Mouse (Mus musculus) intestine, embryonic 16.5 days (tissue): ENCODE data around the gene Atl3. TPM values are rescaled to one million over a fixed set of nuclear protein-coding genes. Genes with fewer than 3 reads are reported as not detected.
"Not testable (repeated sequence)": the region's sequence is repeated elsewhere in the genome, so short reads cannot be mapped to it uniquely, and the experiment has no call there.

Experiments used
- ATAC-seq: fragments of 200-750 bp; cut with Nextera tagmentation; 2 replicates; pipeline ENCODE4 v1.8.0; 2017; ENCODE audit warnings: moderate TSS enrichment, moderate library complexity
- H3K27ac ChIP-seq: fragments of 300-500 bp; sonication (generic); 2 replicates; pipeline ENCODE4 v1.5.1; 2014; ENCODE audit warnings: mild to moderate bottlenecking, low read length
- H3K27me3 ChIP-seq: fragments of 300-500 bp; sonication (generic); replicated peaks from 2 replicates; pipeline ENCODE4 v1.6.1; 2014; ENCODE audit warnings: low read length, control low read depth, mixed read lengths; ENCODE audit not compliant: control insufficient read depth, insufficient read depth
- H3K36me3 ChIP-seq: fragments of 300-500 bp; sonication (generic); 2 replicates; pipeline ENCODE4 v1.6.1; 2014; ENCODE audit warnings: low read length, control low read depth; ENCODE audit not compliant: control insufficient read depth, insufficient read depth
- H3K4me1 ChIP-seq: fragments of 300-500 bp; sonication (generic); 2 replicates; pipeline ENCODE4 v1.6.1; 2014; ENCODE audit warnings: low read length, control low read depth, mixed read lengths; ENCODE audit not compliant: control insufficient read depth, insufficient read depth
- H3K4me2 ChIP-seq: fragments of 300-500 bp; sonication (generic); 2 replicates; pipeline ENCODE4 v1.6.1; 2014; ENCODE audit warnings: low read depth, low read length, control low read depth
- H3K4me3 ChIP-seq: fragments of 300-500 bp; sonication (generic); 2 replicates; pipeline ENCODE4 v1.5.1; 2014; ENCODE audit warnings: mild to moderate bottlenecking, low read length
- H3K9ac ChIP-seq: fragments of 300-500 bp; sonication (generic); 2 replicates; pipeline ENCODE4 v1.6.1; 2014; ENCODE audit warnings: low read depth, low read length
- H3K9me3 ChIP-seq: fragments of 300-500 bp; sonication (generic); 2 replicates; pipeline ENCODE4 v1.6.1; 2016; ENCODE audit warnings: low read length, control low read depth; ENCODE audit not compliant: control insufficient read depth
- WGBS: fragments of 180-500 bp; shearing (Covaris S2); extraction: QIAGEN DNeasy Blood & Tissue Kit; methylation state at CpG from one replicate; pipeline ENCODE4 v1.1.7; 2014; 5-methylcytosine and 5-hydroxymethylcytosine counted together
- polyA plus RNA-seq: library from polyadenylated mRNA; unstranded; fragments of >200 nt; fragmentation: Nextera tagmentation; extraction: Ambion mirVana; gene quantifications from 2 replicates; pipeline ENCODE4 v1.2.1, GENCODE M21; 2015

Gene Atl3
- polyA plus RNA-seq, 1 experiment from 2014 or later, result 7.7 TPM

DNA sequence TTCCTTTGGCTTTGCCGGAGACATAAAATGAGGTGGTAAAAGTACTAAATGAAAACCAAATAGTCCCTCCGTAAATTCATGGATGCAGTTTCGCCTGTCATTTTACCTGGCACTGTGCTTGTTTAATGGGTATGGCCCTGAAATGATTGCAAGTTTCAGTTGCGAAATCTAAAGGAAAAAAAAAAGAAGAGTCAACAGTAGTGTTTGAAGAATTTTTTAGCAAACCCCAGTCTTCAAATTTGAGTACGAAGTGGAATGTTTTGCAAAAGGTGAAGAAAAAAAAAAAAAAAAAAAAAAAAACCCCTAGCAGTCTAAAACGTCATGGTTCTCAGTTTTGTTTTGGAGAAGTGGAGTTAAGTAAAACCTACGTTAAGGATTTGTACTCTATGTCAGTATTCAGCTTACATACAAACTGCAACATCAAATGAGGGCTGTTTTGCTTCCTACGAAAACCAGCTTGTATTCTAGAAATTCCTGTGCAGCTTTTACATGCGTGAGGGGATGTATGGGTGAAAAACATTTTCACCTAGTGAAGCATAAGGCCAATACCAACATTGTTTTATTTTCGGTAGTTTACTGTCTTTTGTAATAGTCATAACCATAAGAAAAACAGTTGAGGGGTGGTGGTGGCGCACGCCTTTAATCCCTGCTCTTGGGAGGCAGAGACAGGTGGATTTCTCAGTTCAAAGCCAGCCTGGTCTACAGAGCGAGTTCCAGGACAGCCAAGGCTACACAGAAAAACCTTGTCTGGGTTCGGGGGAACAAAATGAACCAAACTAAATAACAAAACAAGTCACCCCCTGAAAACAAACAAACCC is 1.6 kb downstream of the Atl3 start:
- peak overlapping the region; percentile 95; the same call in 1 of the 2 replicates for H3K9ac ChIP-seq
- H3K27ac ChIP-seq, result no peak overlapping the region
- H3K9me3 ChIP-seq, result no peaks in the 10 kb centered on the region
- no peaks in the 10 kb centered on the region for H3K27me3 ChIP-seq
- peak overlapping the region; percentile 78 for H3K4me3 ChIP-seq
- peaks cover 2% of the 10 kb centered on the region; the same call in 1 of the 2 replicates for H3K4me1 ChIP-seq
- 38% methylated on average over 14 of the region's 14 CpGs for WGBS
- no peaks in the 10 kb centered on the region for H3K36me3 ChIP-seq
- peak overlapping the region; percentile 77 for H3K4me2 ChIP-seq
- no peak for ATAC-seq

GRCm38 (mm10) chr19:7496070-7496469 is 2.2 kb downstream of the Atl3 start:
- not testable (repeated sequence) for ATAC-seq, H3K27ac ChIP-seq, H3K9ac ChIP-seq, H3K4me3 ChIP-seq, H3K9me3 ChIP-seq, H3K4me2 ChIP-seq, H3K36me3 ChIP-seq, H3K27me3 ChIP-seq, H3K4me1 ChIP-seq
- 69% methylated on average over 1 of the region's 1 CpGs for WGBS

- Histone ChIP-seq H3K4me2 (no peak overlapping the region), H3K4me1 (peaks cover 2% of the 10 kb centered on the region; the same call in 1 of the 2 replicates), H3K9me3 (no peaks in the 10 kb centered on the region), H3K9ac (no peak overlapping the region), H3K4me3 (no peak overlapping the region), H3K36me3 (no peaks in the 10 kb centered on the region), H3K27ac (no peak overlapping the region), H3K27me3 (no peaks in the 10 kb centered on the region)
- no peak for ATAC-seq
- 69% methylated on average over 2 of the region's 2 CpGs for WGBS
These were observed 5.0 kb downstream of the Atl3 start for GRCm38 (mm10) chr19:7498816-7499215.

- Histone ChIP-seq H3K9me3 (no peaks in the 10 kb centered on the region), H3K4me3 (no peak overlapping the region), H3K4me1 (peaks cover 2% of the 10 kb centered on the region; the same call in 1 of the 2 replicates), H3K27me3 (no peaks in the 10 kb centered on the region), H3K9ac (no peak overlapping the region), H3K36me3 (no peaks in the 10 kb centered on the region), H3K4me2 (no peak overlapping the region), H3K27ac (no peak overlapping the region)
- no peak for ATAC-seq
- 97% methylated on average over 1 of the region's 1 CpGs for WGBS
These were observed 6.9 kb downstream of the Atl3 start for GRCm38 (mm10) chr19:7500701-7501100.

- Histone ChIP-seq H3K9me3 (no peaks in the 10 kb centered on the region), H3K27ac (no peak overlapping the region), H3K36me3 (no peaks in the 10 kb centered on the region), H3K27me3 (no peaks in the 10 kb centered on the region), H3K9ac (no peak overlapping the region), H3K4me2 (no peak overlapping the region), H3K4me1 (0 out of 2 replicates have a peak, but pooled peaks cover under 1% of the 10 kb centered on the region), H3K4me3 (no peak overlapping the region)
- no peak for ATAC-seq
- WGBS, result 75% methylated on average over 2 of the region's 2 CpGs
These were observed 8.6 kb downstream of the Atl3 start for GRCm38 (mm10) chr19:7502432-7502831.

DNA sequence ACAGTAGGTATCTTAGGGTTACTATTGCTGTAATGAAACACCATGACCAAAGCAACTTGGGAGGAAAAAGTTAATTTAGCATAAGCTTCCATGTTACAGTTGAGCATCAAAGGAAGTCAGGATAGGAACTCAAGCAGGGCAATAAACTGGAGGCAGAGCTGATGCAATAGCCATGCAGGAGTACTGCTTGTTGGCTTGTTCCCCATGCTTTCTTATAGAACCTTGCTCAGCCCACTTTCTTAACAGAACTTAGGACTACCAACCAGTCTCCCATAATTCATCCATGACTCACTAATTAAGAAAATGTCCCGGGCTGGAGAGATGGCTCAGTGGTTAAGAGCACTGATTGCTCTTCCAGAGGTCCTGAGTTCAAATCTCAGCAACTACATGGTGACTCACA is 12.5 kb downstream of the Atl3 start:
- H3K27ac ChIP-seq, result no peak overlapping the region
- no peaks in the 10 kb centered on the region for H3K9me3 ChIP-seq
- H3K4me3 ChIP-seq, result no peak overlapping the region
- H3K4me2 ChIP-seq, result no peak overlapping the region
- no peak for ATAC-seq
- H3K36me3 ChIP-seq, result 0 out of 2 replicates have a peak, but pooled peaks cover 4% of the 10 kb centered on the region
- no peak overlapping the region for H3K9ac ChIP-seq
- H3K4me1 ChIP-seq, result no peaks in the 10 kb centered on the region
- WGBS, result 86% methylated on average over 1 of the region's 1 CpGs
- H3K27me3 ChIP-seq, result no peaks in the 10 kb centered on the region

GRCm38 (mm10) chr19:7508026-7508425 is 14.2 kb downstream of the Atl3 start:
- Histone ChIP-seq H3K9me3 (no peaks in the 10 kb centered on the region), H3K9ac (no peak overlapping the region), H3K36me3 (0 out of 2 replicates have a peak, but pooled peaks cover 4% of the 10 kb centered on the region), H3K4me3 (no peak overlapping the region), H3K4me1 (no peaks in the 10 kb centered on the region), H3K27me3 (no peaks in the 10 kb centered on the region), H3K4me2 (no peak overlapping the region), H3K27ac (no peak overlapping the region)
- WGBS, result 71% methylated on average over 4 of the region's 4 CpGs
- ATAC-seq, result no peak

- H3K4me2 ChIP-seq, result no peak overlapping the region
- no peaks in the 10 kb centered on the region for H3K27me3 ChIP-seq
- no peaks in the 10 kb centered on the region for H3K9me3 ChIP-seq
- ATAC-seq, result no peak
- no peaks in the 10 kb centered on the region for H3K4me1 ChIP-seq
- no peak overlapping the region for H3K9ac ChIP-seq
- no peaks in the 10 kb centered on the region for H3K36me3 ChIP-seq
- H3K4me3 ChIP-seq, result no peak overlapping the region
- WGBS, result 84% methylated on average over 1 of the region's 1 CpGs
- H3K27ac ChIP-seq, result no peak overlapping the region
These were observed 22.6 kb downstream of the Atl3 start for GRCm38 (mm10) chr19:7516437-7516836.

DNA sequence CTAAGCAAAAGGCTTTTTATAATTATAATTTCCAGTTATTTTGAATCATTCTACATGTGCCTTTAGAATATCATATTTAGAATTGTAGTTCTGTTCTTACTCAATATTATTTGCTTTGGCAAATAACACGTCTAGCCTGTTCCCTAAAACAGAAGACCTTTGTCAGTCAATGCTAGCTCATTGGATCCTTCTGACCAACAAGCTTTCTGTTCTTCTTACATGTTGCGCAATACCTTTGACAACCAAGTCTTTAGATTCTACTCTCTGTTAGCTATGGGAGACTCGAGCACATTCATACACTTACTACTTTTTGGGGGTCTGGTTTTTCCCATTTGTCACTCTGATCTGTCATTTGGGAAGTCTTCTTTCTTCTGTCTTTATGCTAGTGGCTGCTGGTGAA is 27.8 kb downstream of the Atl3 start:
- no peak overlapping the region for H3K9ac ChIP-seq
- 93% methylated on average over 3 of the region's 3 CpGs for WGBS
- no peaks in the 10 kb centered on the region for H3K9me3 ChIP-seq
- no peak overlapping the region for H3K27ac ChIP-seq
- H3K4me3 ChIP-seq, result no peak overlapping the region
- ATAC-seq, result no peak
- H3K36me3 ChIP-seq, result peaks cover 15% of the 10 kb centered on the region
- H3K4me1 ChIP-seq, result no peaks in the 10 kb centered on the region
- H3K27me3 ChIP-seq, result no peaks in the 10 kb centered on the region
- no peak overlapping the region for H3K4me2 ChIP-seq
